Mouse (Mus musculus) T-helper 2 cell (primary cell): ENCODE measurements around the gene Gm6268.

Experiments
- in situ Hi-C: fragments of 300-600 bp; cut with MboI, MseI; formaldehyde crosslinking; loops from one replicate; pipeline ENCODE4 v1.15.1; 2025; ENCODE audit warnings: high pct_unique_total_duplicates

Gm6268 gene

GRCm38 (mm10) chrX:36400980-36401379 lies at the start of gene Gm6268:
Gene Gm6268, plus strand, starts transcription at chrX:36401280.
- in situ Hi-C loops = no loop called here

GRCm38 (mm10) chrX:36352446-36352845 lies 48.6 kb upstream of the Gm6268 start:
- in situ Hi-C loops = no loop called here

GRCm38 (mm10) chrX:36385340-36385739 lies 15.7 kb upstream of the Gm6268 start:
- in situ Hi-C loops = no loop called here

- in situ Hi-C loops = loop anchor here (5.0 kb wide), 1 partner anchor 163 kb away; no protein-coding TSS in a partner anchor
Measured at GRCm38 (mm10) chrX:36389971-36390370, 11.1 kb upstream of the Gm6268 start.

- in situ Hi-C loops = loop anchor here (5.0 kb wide), 1 partner anchor 163 kb away; no protein-coding TSS in a partner anchor
Measured at GRCm38 (mm10) chrX:36390503-36390902, 10.6 kb upstream of the Gm6268 start.

GRCm38 (mm10) chrX:36392672-36393071 lies 8.4 kb upstream of the Gm6268 start:
- in situ Hi-C loops = loop anchor here (5.0 kb wide), 1 partner anchor 165 kb away; no protein-coding TSS in a partner anchor

- in situ Hi-C loops = loop anchor here (5.0 kb wide), 1 partner anchor 166 kb away; no protein-coding TSS in a partner anchor
Measured at GRCm38 (mm10) chrX:36393279-36393678, 7.8 kb upstream of the Gm6268 start.

GRCm38 (mm10) chrX:36402316-36402715 lies 1.2 kb downstream of the Gm6268 start:
- in situ Hi-C loops = no loop called here

- in situ Hi-C loops = no loop called here
Measured at GRCm38 (mm10) chrX:36419153-36419552, 18.1 kb downstream of the Gm6268 start.

GRCm38 (mm10) chrX:36434993-36435392 lies 33.9 kb downstream of the Gm6268 start:
- in situ Hi-C loops = loop anchor here (10.0 kb wide), 1 partner anchor 1650 kb away; the partner anchor contains the start of gene Rhox11

GRCm38 (mm10) chrX:36437932-36438331 lies 36.9 kb downstream of the Gm6268 start:
- in situ Hi-C loops = loop anchor here (10.0 kb wide), 1 partner anchor 1647 kb away; the partner anchor contains the start of gene Rhox11
